Mouse (Mus musculus): ENCODE measurements around the gene Coro2b. TPM values are rescaled to one million over a fixed set of nuclear protein-coding genes. Genes with fewer than 3 reads are reported as not detected.

The Coro2b gene
- polyA plus RNA-seq, 2 experiments: 10.3 to 20.8 TPM

DNA sequence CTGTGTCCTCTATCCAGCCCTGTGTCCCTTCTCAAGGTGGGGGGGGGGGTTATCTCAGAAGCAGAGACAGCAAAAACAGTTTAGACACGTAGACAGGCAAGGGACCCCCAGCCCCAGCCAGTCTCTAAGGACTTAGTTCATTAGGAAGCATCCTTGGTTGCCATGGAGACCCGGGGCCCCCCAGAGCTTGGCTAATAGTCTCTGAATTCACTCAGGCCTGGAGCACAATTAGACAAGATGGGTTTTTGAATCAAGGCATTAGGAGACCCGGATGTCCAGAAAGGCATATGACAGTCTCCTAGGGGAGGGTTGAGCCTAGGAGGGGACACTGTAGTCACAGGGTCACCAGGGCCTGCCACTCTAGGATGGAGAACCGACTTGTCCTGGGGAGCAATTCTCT, 18.3 kb downstream of the Coro2b start:
- Histone ChIP-seq H3K4me3 (replicated peaks; ENCODE audit: low read length) (no peak overlapping the region), H3K9ac (ENCODE audit: low read depth, low read length, severe bottlenecking) (no peak overlapping the region), H3K27ac (replicated peaks; ENCODE audit: low read depth, low read length) (no peak overlapping the region), H3K36me3 (ENCODE audit: control insufficient read depth, insufficient read depth, low read length) (no peaks in the 10 kb centered on the region), H3K27me3 (ENCODE audit: control insufficient read depth, insufficient read depth, low read length) (no peaks in the 10 kb centered on the region), H3K4me1 (ENCODE audit: control insufficient read depth, insufficient read depth, low read length) (peaks cover 13% of the 10 kb centered on the region), H3K9me3 (ENCODE audit: control insufficient read depth, low read length) (no peaks in the 10 kb centered on the region; the same call in 1 of the 2 replicates), H3K4me2 (replicated peaks; ENCODE audit: low read depth, low read length, severe bottlenecking) (no peak overlapping the region)
- no peak for ATAC-seq (ENCODE audit: low FRiP score, low read depth)
- no peak for TF ChIP-seq POLR2A (IDR thresholded peaks at IDR 0.05; ENCODE audit: borderline replicate concordance, extremely low read depth, insufficient read depth, insufficient read length)
- DNase-seq (ENCODE audit: low spot score): no peak
- WGBS: 55% methylated on average over 4 of the region's 4 CpGs

GRCm38 (mm10) chr9:62517112-62517957, 19.5 kb downstream of the Coro2b start:
- no peak for ATAC-seq (ENCODE audit: low FRiP score, low read depth)
- WGBS: 59% methylated on average over 6 of the region's 6 CpGs

GRCm38 (mm10) chr9:62515138-62515537, 21.7 kb downstream of the Coro2b start:
- Histone ChIP-seq H3K4me2 (replicated peaks; ENCODE audit: low read depth, low read length, severe bottlenecking) (no peak overlapping the region), H3K9ac (ENCODE audit: low read depth, low read length, severe bottlenecking) (no peak overlapping the region), H3K27me3 (ENCODE audit: control insufficient read depth, insufficient read depth, low read length) (no peaks in the 10 kb centered on the region), H3K27ac (replicated peaks; ENCODE audit: low read depth, low read length) (no peak overlapping the region), H3K4me1 (ENCODE audit: control insufficient read depth, insufficient read depth, low read length) (peaks cover 16% of the 10 kb centered on the region), H3K4me3 (replicated peaks; ENCODE audit: low read length) (no peak overlapping the region), H3K36me3 (ENCODE audit: control insufficient read depth, insufficient read depth, low read length) (no peaks in the 10 kb centered on the region), H3K9me3 (ENCODE audit: control insufficient read depth, low read length) (no peaks in the 10 kb centered on the region; the same call in 1 of the 2 replicates)
- DNase-seq (ENCODE audit: low spot score) (no peak), ATAC-seq (ENCODE audit: low FRiP score, low read depth) (no peak)
- TF ChIP-seq POLR2A (IDR thresholded peaks at IDR 0.05; ENCODE audit: borderline replicate concordance, extremely low read depth, insufficient read depth, insufficient read length): no peak
- WGBS: 91% methylated on average over 7 of the region's 7 CpGs

More at GRCm38 (mm10) chr9:62517112-62517957, 19.5 kb downstream of the Coro2b start:
- no peak for DNase-seq (ENCODE audit: low spot score)
- H3K27ac ChIP-seq (replicated peaks; ENCODE audit: low read depth, low read length): no peak overlapping the region
- no peaks in the 10 kb centered on the region; the same call in 1 of the 2 replicates for H3K9me3 ChIP-seq (ENCODE audit: control insufficient read depth, low read length)
- no peak overlapping the region for H3K9ac ChIP-seq (ENCODE audit: low read depth, low read length, severe bottlenecking)
- H3K4me1 ChIP-seq (ENCODE audit: control insufficient read depth, insufficient read depth, low read length): peaks cover 16% of the 10 kb centered on the region
- H3K27me3 ChIP-seq (ENCODE audit: control insufficient read depth, insufficient read depth, low read length): no peaks in the 10 kb centered on the region
- H3K4me2 ChIP-seq (replicated peaks; ENCODE audit: low read depth, low read length, severe bottlenecking): no peak overlapping the region
- H3K36me3 ChIP-seq (ENCODE audit: control insufficient read depth, insufficient read depth, low read length): no peaks in the 10 kb centered on the region
- no peak overlapping the region for H3K4me3 ChIP-seq (replicated peaks; ENCODE audit: low read length)
- no peak for TF ChIP-seq POLR2A (IDR thresholded peaks at IDR 0.05; ENCODE audit: borderline replicate concordance, extremely low read depth, insufficient read depth, insufficient read length)

DNA sequence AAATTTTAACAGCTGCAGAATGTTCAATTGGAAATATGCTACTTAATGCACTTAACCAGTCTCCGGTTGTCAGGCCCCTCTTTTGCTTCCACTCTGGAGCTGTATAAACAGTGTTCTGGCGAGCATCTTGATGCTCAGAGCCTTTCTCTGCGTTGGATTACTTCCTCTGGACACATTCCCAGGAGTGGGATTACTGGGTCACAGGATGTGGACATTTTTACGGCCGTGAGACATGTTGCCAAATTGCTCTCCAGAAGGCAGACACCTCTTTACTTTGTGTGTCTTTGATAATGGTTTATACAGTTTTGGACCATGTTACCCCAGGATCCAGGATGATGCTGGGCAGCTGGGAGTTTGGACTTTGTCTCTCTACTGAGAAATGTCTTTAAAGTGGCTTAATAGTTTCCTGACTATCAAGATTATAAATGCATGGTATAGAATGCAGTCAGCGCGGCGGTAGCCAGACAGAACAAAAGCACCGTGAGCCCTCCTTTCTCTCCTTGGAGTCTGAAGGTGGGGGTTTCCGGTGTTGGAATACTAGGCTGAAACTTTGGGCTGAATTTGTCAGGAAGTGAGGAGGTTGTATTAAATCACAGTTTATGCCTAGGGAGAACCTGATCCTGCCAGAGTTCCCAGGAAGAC, 23.2 kb downstream of the Coro2b start:
- WGBS: 30% methylated on average over 10 of the region's 10 CpGs
- no peak for TF ChIP-seq POLR2A (IDR thresholded peaks at IDR 0.05; ENCODE audit: borderline replicate concordance, extremely low read depth, insufficient read depth, insufficient read length)
- peak; percentile 72 for DNase-seq (ENCODE audit: low spot score)
- Histone ChIP-seq H3K4me1 (ENCODE audit: control insufficient read depth, insufficient read depth, low read length) (peaks cover 16% of the 10 kb centered on the region), H3K27me3 (ENCODE audit: control insufficient read depth, insufficient read depth, low read length) (no peaks in the 10 kb centered on the region), H3K4me2 (replicated peaks; ENCODE audit: low read depth, low read length, severe bottlenecking) (no peak overlapping the region), H3K9me3 (ENCODE audit: control insufficient read depth, low read length) (no peaks in the 10 kb centered on the region; the same call in 1 of the 2 replicates), H3K9ac (ENCODE audit: low read depth, low read length, severe bottlenecking) (0 out of 2 replicates have a peak overlapping the region, but pooled peaks have one; percentile 21), H3K4me3 (replicated peaks; ENCODE audit: low read length) (no peak overlapping the region), H3K36me3 (ENCODE audit: control insufficient read depth, insufficient read depth, low read length) (no peaks in the 10 kb centered on the region), H3K27ac (replicated peaks; ENCODE audit: low read depth, low read length) (peak overlapping the region; percentile 58; the same call in 1 of the 2 replicates)
- peak; percentile 76 for ATAC-seq (ENCODE audit: low FRiP score, low read depth)

DNA sequence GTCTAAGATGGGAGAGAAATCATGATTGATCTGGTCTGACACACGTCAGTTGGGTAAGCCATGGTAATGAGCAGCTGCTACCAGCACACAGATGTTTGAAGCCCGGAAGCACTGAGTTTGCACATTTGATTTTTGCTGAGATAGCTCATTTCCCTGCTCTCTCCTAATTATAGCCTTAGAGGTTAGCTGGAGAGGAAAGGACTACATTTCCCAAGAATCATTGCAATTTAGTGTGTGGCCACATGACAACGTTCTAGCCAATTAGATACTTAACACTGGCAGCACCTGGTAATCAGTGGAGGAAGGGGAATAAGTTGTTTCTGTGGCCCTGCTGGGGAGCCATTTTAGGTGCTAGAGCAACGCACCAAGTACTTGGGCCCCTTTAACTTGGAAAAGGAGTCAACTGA, 26.3 kb downstream of the Coro2b start:
- no peaks in the 10 kb centered on the region for H3K9me3 ChIP-seq (ENCODE audit: control insufficient read depth, low read length)
- 45% methylated on average over 4 of the region's 4 CpGs for WGBS
- peaks cover 16% of the 10 kb centered on the region for H3K4me1 ChIP-seq (ENCODE audit: control insufficient read depth, insufficient read depth, low read length)
- TF ChIP-seq POLR2A (IDR thresholded peaks at IDR 0.05; ENCODE audit: borderline replicate concordance, extremely low read depth, insufficient read depth, insufficient read length): no peak
- no peaks in the 10 kb centered on the region for H3K36me3 ChIP-seq (ENCODE audit: control insufficient read depth, insufficient read depth, low read length)
- H3K4me3 ChIP-seq (replicated peaks; ENCODE audit: low read length): no peak overlapping the region
- H3K9ac ChIP-seq (ENCODE audit: low read depth, low read length, severe bottlenecking): no peak overlapping the region
- ATAC-seq (ENCODE audit: low FRiP score, low read depth) (no peak), DNase-seq (ENCODE audit: low spot score) (peak; percentile 21)
- no peak overlapping the region for H3K4me2 ChIP-seq (replicated peaks; ENCODE audit: low read depth, low read length, severe bottlenecking)
- no peaks in the 10 kb centered on the region for H3K27me3 ChIP-seq (ENCODE audit: control insufficient read depth, insufficient read depth, low read length)
- H3K27ac ChIP-seq (replicated peaks; ENCODE audit: low read depth, low read length): no peak overlapping the region

All from limb, embryonic 14.5 days (tissue).